Mouse (Mus musculus) spleen, postnatal 14 days (tissue): Measurements from ENCODE around the gene Map1s.
A peak's percentile ranks its signal among the peaks of the same experiment; 100 is the strongest.

ENCODE experiments used
- DNase-seq, 2 experiments: peaks; one replicate each; pipeline ENCODE4 v3.0.0; 2021 to 2022; ENCODE audit warnings: low spot score in 2 of 2

Gene Map1s

GRCm38 (mm10) chr8:70941478-70941877 is 35.7 kb downstream of the Map1s start:
- DNase-seq: no peak

- DNase-seq: no peak
Observed at GRCm38 (mm10) chr8:70943187-70943586, 37.5 kb downstream of the Map1s start.

- DNase-seq: no peak
Observed at GRCm38 (mm10) chr8:70949847-70950246, 44.1 kb downstream of the Map1s start.

DNA sequence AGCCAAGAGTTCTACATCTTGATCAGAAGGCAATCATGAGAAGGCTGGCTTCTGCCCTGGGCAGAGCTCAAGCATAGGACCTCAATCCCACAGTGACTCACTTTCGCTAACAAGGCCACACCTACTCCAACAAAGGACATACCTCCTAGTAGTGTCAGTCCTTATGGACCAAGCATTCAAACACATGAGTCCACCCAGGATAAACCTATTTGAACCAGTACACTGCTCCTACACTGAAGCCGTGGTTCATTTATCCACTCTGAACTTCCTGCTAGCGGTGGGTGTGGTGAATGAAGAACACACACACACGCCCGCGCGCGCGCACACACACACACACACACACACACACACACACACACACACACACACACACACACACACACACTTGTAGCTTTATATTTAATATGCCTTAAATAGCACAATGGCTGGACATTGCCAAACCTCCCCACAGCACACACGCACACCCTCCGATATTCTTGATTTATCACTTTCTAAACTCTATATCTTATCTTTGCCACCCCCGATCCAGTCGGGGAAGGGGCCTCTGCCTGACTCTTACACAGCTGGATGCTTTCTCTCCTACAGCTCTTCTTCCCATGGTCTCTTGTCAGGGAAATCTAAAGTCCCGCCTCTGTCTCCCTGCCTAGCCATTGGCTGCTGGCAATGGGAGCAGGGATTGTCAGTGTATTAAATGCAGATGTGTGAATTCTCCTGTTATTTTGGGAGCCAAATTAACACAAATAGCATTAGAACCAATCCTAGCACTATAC is 55.2 kb downstream of the Map1s start:
- no peak for DNase-seq

- peak in 1 of 2 experiments; percentile 23 for DNase-seq
Observed at GRCm38 (mm10) chr8:70964159-70964558, 58.4 kb downstream of the Map1s start.

- DNase-seq: no peak
Observed at GRCm38 (mm10) chr8:70964861-70965260, 59.1 kb downstream of the Map1s start.
